Mouse (Mus musculus): Measurements from ENCODE around the gene Rbm18.

DNA sequence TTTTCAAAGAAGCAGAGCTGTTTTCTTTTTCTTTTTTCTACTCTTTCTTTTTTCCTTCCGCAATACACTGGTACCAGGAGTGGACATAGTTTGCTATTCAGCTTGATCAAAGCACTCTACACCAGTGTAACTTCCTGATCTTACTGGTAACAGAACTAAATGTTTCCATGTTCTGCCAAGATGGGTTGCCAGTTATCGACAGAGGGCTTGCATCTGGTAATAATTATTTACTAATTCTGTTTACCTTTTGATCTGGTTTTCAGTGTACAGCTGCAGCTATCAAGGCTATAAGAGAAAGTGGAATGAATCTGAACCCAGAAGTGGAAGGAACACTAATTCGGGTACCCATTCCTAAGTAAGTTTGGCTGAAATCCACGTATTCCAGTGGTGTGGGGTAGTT, 22.8 kb upstream of the Rbm18 start:
- TF ChIP-seq CTCF (IDR thresholded peaks at IDR 0.05; ENCODE audit: low read depth, low read length) = no peak
- no peak for TF ChIP-seq EP300 (IDR thresholded peaks at IDR 0.05; ENCODE audit: insufficient read depth, low read depth, low read length)
- no peak for TF ChIP-seq POLR2A (IDR thresholded peaks at IDR 0.05; ENCODE audit: insufficient read depth, low read length)

All from ES-Bruce4 (cell line).